Mouse (Mus musculus) c-Kit-negative CD71-positive TER-119-positive erythroid progenitor cells, embryonic 14.5 days (primary cell): ENCODE results near the gene Cd6.

ENCODE experiments used
- DNase-seq: peaks from one replicate; pipeline ENCODE4 v3.0.0-alpha.2; 2013; ENCODE audit warnings: low read depth, low spot score

Gene Cd6

GRCm38 (mm10) chr19:10829436-10830175, at the start of gene Cd6:
Gene Cd6 (minus strand): TSS chr19:10830058.
- DNase-seq: no peak

GRCm38 (mm10) chr19:10878201-10878837, 48.5 kb upstream of the Cd6 start:
- DNase-seq: no peak

GRCm38 (mm10) chr19:10871328-10871961, 41.6 kb upstream of the Cd6 start:
- DNase-seq: no peak

GRCm38 (mm10) chr19:10870676-10871075, 40.8 kb upstream of the Cd6 start:
- no peak for DNase-seq

GRCm38 (mm10) chr19:10869886-10870527, 40.1 kb upstream of the Cd6 start, which contains the start of gene Tmem132a:
Gene Tmem132a (minus strand): TSS chr19:10869940.
- no peak for DNase-seq

GRCm38 (mm10) chr19:10869241-10869885, 39.5 kb upstream of the Cd6 start:
- DNase-seq: no peak

GRCm38 (mm10) chr19:10868623-10869141, 38.8 kb upstream of the Cd6 start:
- no peak for DNase-seq

- DNase-seq: no peak
Measured at GRCm38 (mm10) chr19:10867946-10868622, 38.2 kb upstream of the Cd6 start.

- no peak for DNase-seq
Measured at GRCm38 (mm10) chr19:10866351-10866750, 36.5 kb upstream of the Cd6 start.

GRCm38 (mm10) chr19:10860072-10860497, 30.2 kb upstream of the Cd6 start:
- DNase-seq: no peak

GRCm38 (mm10) chr19:10856520-10856919, 26.7 kb upstream of the Cd6 start:
- DNase-seq: no peak

- no peak for DNase-seq
Measured at GRCm38 (mm10) chr19:10855422-10855821, 25.6 kb upstream of the Cd6 start.

- DNase-seq: no peak
Measured at GRCm38 (mm10) chr19:10847311-10848087, 17.6 kb upstream of the Cd6 start.

- DNase-seq: no peak
Measured at GRCm38 (mm10) chr19:10846150-10846549, 16.3 kb upstream of the Cd6 start.

- no peak for DNase-seq
Measured at GRCm38 (mm10) chr19:10845454-10845853, 15.6 kb upstream of the Cd6 start.

- no peak for DNase-seq
Measured at GRCm38 (mm10) chr19:10844206-10844605, 14.3 kb upstream of the Cd6 start.

GRCm38 (mm10) chr19:10842914-10843313, 13.1 kb upstream of the Cd6 start:
- no peak for DNase-seq

GRCm38 (mm10) chr19:10841721-10842626, 12.1 kb upstream of the Cd6 start:
- DNase-seq: no peak
